Mouse (Mus musculus): ENCODE measurements around the gene Mrpl21. TPM values are rescaled to one million over a fixed set of nuclear protein-coding genes. Genes with fewer than 3 reads are reported as not detected.

Mrpl21 gene
- total RNA-seq, 1 experiment = 105 TPM

- no peaks in the 10 kb centered on the region for H3K9me3 ChIP-seq (ENCODE audit: control insufficient read depth, insufficient read depth, low read depth, low read length)
- H3K27ac ChIP-seq (ENCODE audit: insufficient read depth, low read depth, low read length, poor library complexity, severe bottlenecking) = no peak overlapping the region
- no peak for DNase-seq (ENCODE audit: low read depth, low spot score)
- TF ChIP-seq ZC3H11A (IDR thresholded peaks at IDR 0.05; ENCODE audit: borderline replicate concordance, low read depth, low read length) = no peak
- TF ChIP-seq MAFK (IDR thresholded peaks at IDR 0.05; ENCODE audit: insufficient read depth, low read depth, low read length) = no peak
- no peak for TF ChIP-seq ZNF384 (IDR thresholded peaks at IDR 0.05; ENCODE audit: low read depth, low read length)
- in situ Hi-C loops (cut with MboI; ENCODE audit: low sequenced_read_pairs in 2 of 2, unreplicated experiment in 2 of 2) = no loop called here
- no peak overlapping the region for H3K4me3 ChIP-seq (ENCODE audit: insufficient read depth in 1 of 2, low read depth in 1 of 2, low read length in 2 of 2, poor library complexity in 1 of 2, severe bottlenecking in 1 of 2)
- no peaks in the 10 kb centered on the region for H3K36me3 ChIP-seq (ENCODE audit: control insufficient read depth, insufficient read depth, low read length, poor library complexity, severe bottlenecking)
- no peak overlapping the region for H3K9ac ChIP-seq (ENCODE audit: insufficient read depth, low read depth, low read length, poor library complexity, severe bottlenecking)
- no peaks in the 10 kb centered on the region for H3K4me1 ChIP-seq (ENCODE audit: control insufficient read depth in 2 of 2, insufficient read depth in 2 of 2, low read length in 2 of 2, poor library complexity in 1 of 2)
Measured at GRCm38 (mm10) chr19:3341021-3341420, 58.3 kb downstream of the Mrpl21 start.

Other genes with a start within 250 kb of the Mrpl21 start
- gene Ighmbp2, start 116 bp downstream of the Mrpl21 start, total RNA-seq (2012; rRNA removed) = 13.2 and 15.8 TPM in 2 replicates
- gene Cpt1a, start 39.4 kb downstream of the Mrpl21 start, total RNA-seq (2012; rRNA removed) = 15.7 and 29.9 TPM in 2 replicates
- 1.6 and 3.1 TPM in 2 replicates for gene Tesmin, start 106.0 kb downstream of the Mrpl21 start, total RNA-seq (2012; rRNA removed)
- gene Gal, start 131.6 kb downstream of the Mrpl21 start, total RNA-seq (2012; rRNA removed) = 0.27 and 0.95 TPM in 2 replicates